Mouse (Mus musculus) CH12.LX (cell line): ENCODE data around the gene Dnal4. TPM values are rescaled to one million over a fixed set of nuclear protein-coding genes. Genes with fewer than 3 reads are reported as not detected.

Source experiments
- DNase-seq: peaks from one replicate; pipeline ENCODE4 v3.0.0-alpha.2; 2013; ENCODE audit errors: extremely low read depth
- H3K27ac ChIP-seq: 2 replicates; pipeline ENCODE4 v1.5.1; 2012; ENCODE audit warnings: low read depth, mild to moderate bottlenecking, control low read depth, moderate library complexity; ENCODE audit not compliant: insufficient read depth
- H3K27me3 ChIP-seq: replicated peaks from 2 replicates; pipeline ENCODE3; 2012; ENCODE audit warnings: inconsistent platforms
- H3K36me3 ChIP-seq, 2 experiments: replicated peaks in 1 of 2; 2 replicates each; pipeline versions ENCODE3 to v1.6.1; 2012; ENCODE audit warnings: inconsistent platforms in 1 of 2, low read length in 1 of 2, mild to moderate bottlenecking in 1 of 2, mixed read lengths in 1 of 2, moderate library complexity in 1 of 2; ENCODE audit not compliant: control insufficient read depth in 1 of 2, insufficient read depth in 1 of 2
- H3K4me1 ChIP-seq, 2 experiments: 2 replicates each; pipeline ENCODE4 v1.6.1; 2012; ENCODE audit warnings: inconsistent platforms in 1 of 2, moderate library complexity in 1 of 2; ENCODE audit not compliant: insufficient read depth in 2 of 2, control insufficient read depth in 1 of 2
- H3K4me2 ChIP-seq: 2 replicates; pipeline ENCODE4 v1.6.1; 2012; ENCODE audit warnings: low read depth, mild to moderate bottlenecking, control low read depth; ENCODE audit not compliant: poor library complexity, insufficient read depth, severe bottlenecking
- H3K4me3 ChIP-seq, 3 experiments: fragments of 150-350 bp in 1 of 3; sonication (generic) in 1 of 3; replicated peaks in 1 of 3; 2 replicates each; pipeline versions ENCODE3 to v1.5.1; 2011 to 2012; ENCODE audit warnings: low read depth in 2 of 3, low read length in 2 of 3, mild to moderate bottlenecking in 2 of 3, moderate library complexity in 2 of 3, control low read depth in 1 of 3, improper control_type of control experiment in 1 of 3, inconsistent platforms in 1 of 3, mixed read lengths in 1 of 3; ENCODE audit not compliant: poor library complexity in 1 of 3
- H3K79me2 ChIP-seq: replicated peaks from 2 replicates; pipeline ENCODE4 v1.6.1; 2012; ENCODE audit warnings: mild to moderate bottlenecking, moderate library complexity; ENCODE audit not compliant: control insufficient read depth, poor library complexity, insufficient read depth, severe bottlenecking; ENCODE audit errors: extremely low read depth
- H3K9ac ChIP-seq: 2 replicates; pipeline ENCODE4 v1.6.1; 2012; ENCODE audit warnings: low read depth, mild to moderate bottlenecking, control low read depth, moderate library complexity; ENCODE audit not compliant: insufficient read depth
- H3K9me3 ChIP-seq: replicated peaks from 2 replicates; pipeline ENCODE3; 2012; ENCODE audit warnings: low read length, inconsistent platforms, mixed read lengths
- BHLHE40 ChIP-seq: IDR thresholded peaks from 2 replicates; pipeline ENCODE4 v1.6.1; 2011; ENCODE audit warnings: mild to moderate bottlenecking, low read depth, low read length, improper control_type of control experiment
- CHD1 ChIP-seq: IDR thresholded peaks from 2 replicates; pipeline ENCODE4 v1.6.1; 2012; ENCODE audit warnings: low read depth, low read length, improper control_type of control experiment, inconsistent platforms
- CHD2 ChIP-seq: IDR thresholded peaks from 2 replicates; pipeline ENCODE4 v1.6.1; 2011; ENCODE audit warnings: low read length, improper control_type of control experiment
- E2F4 ChIP-seq: IDR thresholded peaks from 2 replicates; pipeline ENCODE4 v1.6.1; 2011; ENCODE audit warnings: low read depth, low read length, improper control_type of control experiment; ENCODE audit not compliant: insufficient replicate concordance
- ETS1 ChIP-seq: conservative IDR thresholded peaks from 2 replicates; pipeline ENCODE4 v1.6.1; 2012; ENCODE audit warnings: low read depth, mild to moderate bottlenecking, inconsistent platforms, low read length, improper control_type of control experiment, moderate library complexity
- GABPA ChIP-seq: IDR thresholded peaks from 2 replicates; pipeline ENCODE4 v1.6.1; 2012; ENCODE audit warnings: low read depth, low read length, improper control_type of control experiment, inconsistent platforms; ENCODE audit not compliant: insufficient replicate concordance
- IRF4 ChIP-seq: IDR thresholded peaks from 2 replicates; pipeline ENCODE4 v1.6.1; 2014; ENCODE audit warnings: low read depth, mild to moderate bottlenecking, inconsistent platforms, low read length, improper control_type of control experiment
- JUN ChIP-seq: IDR thresholded peaks from 2 replicates; pipeline ENCODE4 v1.6.1; 2011; ENCODE audit warnings: low read depth, mild to moderate bottlenecking, low read length, improper control_type of control experiment, moderate library complexity; ENCODE audit not compliant: insufficient read depth
- JUND ChIP-seq: conservative IDR thresholded peaks from 2 replicates; pipeline ENCODE4 v1.6.1; 2011; ENCODE audit warnings: low read depth, low read length, improper control_type of control experiment
- KAT2A ChIP-seq: IDR thresholded peaks from 2 replicates; pipeline ENCODE4 v1.6.1; 2012; ENCODE audit warnings: low read length, improper control_type of control experiment, inconsistent platforms; ENCODE audit not compliant: insufficient replicate concordance
- MAFK ChIP-seq: IDR thresholded peaks from 2 replicates; pipeline ENCODE4 v1.6.1; 2011; ENCODE audit warnings: low read length, improper control_type of control experiment; ENCODE audit not compliant: insufficient replicate concordance
- MAZ ChIP-seq: IDR thresholded peaks from 2 replicates; pipeline ENCODE4 v1.6.1; 2012; ENCODE audit warnings: low read depth, mild to moderate bottlenecking, inconsistent platforms, low read length, improper control_type of control experiment, moderate library complexity
- NELFE ChIP-seq: IDR thresholded peaks from 2 replicates; pipeline ENCODE4 v1.6.1; 2011; ENCODE audit warnings: low read depth, low read length, improper control_type of control experiment
- NRF1 ChIP-seq: IDR thresholded peaks from 2 replicates; pipeline ENCODE4 v1.6.1; 2014; ENCODE audit warnings: low read depth, mild to moderate bottlenecking, inconsistent platforms, low read length, improper control_type of control experiment, moderate library complexity
- POLR2A ChIP-seq: IDR thresholded peaks from 2 replicates; pipeline ENCODE4 v1.6.1; 2011; ENCODE audit warnings: low read depth, mild to moderate bottlenecking, improper control_type of control experiment, low read length
- RCOR1 ChIP-seq: conservative IDR thresholded peaks from 2 replicates; pipeline ENCODE4 v1.6.1; 2012; ENCODE audit warnings: low read depth, mild to moderate bottlenecking, inconsistent platforms, low read length, improper control_type of control experiment
- TBP ChIP-seq: conservative IDR thresholded peaks from 2 replicates; pipeline ENCODE4 v1.6.1; 2011; ENCODE audit warnings: low read depth, low read length, improper control_type of control experiment
- UBTF ChIP-seq: IDR thresholded peaks from 2 replicates; pipeline ENCODE4 v1.6.1; 2012; ENCODE audit warnings: low read depth, mild to moderate bottlenecking, inconsistent platforms, low read length, improper control_type of control experiment, moderate library complexity
- USF1 ChIP-seq: IDR thresholded peaks from 2 replicates; pipeline ENCODE4 v1.6.1; 2014; ENCODE audit warnings: low read depth, mild to moderate bottlenecking, inconsistent platforms, low read length, improper control_type of control experiment
- USF2 ChIP-seq: conservative IDR thresholded peaks from 2 replicates; pipeline ENCODE4 v1.6.1; 2011; ENCODE audit warnings: low read depth, low read length, improper control_type of control experiment
- ZKSCAN1 ChIP-seq: IDR thresholded peaks from 2 replicates; pipeline ENCODE4 v1.6.1; 2012; ENCODE audit warnings: low read depth, inconsistent platforms, low read length, improper control_type of control experiment, borderline replicate concordance
- ZNF384 ChIP-seq: IDR thresholded peaks from 2 replicates; pipeline ENCODE4 v1.6.1; 2012; ENCODE audit warnings: low read depth, low read length, improper control_type of control experiment, inconsistent platforms
- dilution Hi-C: fragments of 300-500 bp; cut with MboI; formaldehyde crosslinking; loops from 2 replicates; pipeline ENCODE4 v1.14.3; 2020; ENCODE audit warnings: low sequenced_read_pairs; ENCODE audit not compliant: extremely low pct_unique_long_range_greater_than_20kb, extremely low pct_ligation_motif_present
- in situ Hi-C: fragments of 300-500 bp; cut with MboI; formaldehyde crosslinking; loops from 3 replicates; pipeline ENCODE4 v1.14.3; 2019; ENCODE audit warnings: low sequenced_read_pairs, low pct_ligation_motif_present, low pct_unique_long_range_greater_than_20kb, mixed read lengths
- polyA plus RNA-seq: library from polyadenylated mRNA; unstranded; fragments of >175 nt; gene quantifications from 2 replicates; pipeline ENCODE4 v1.2.1, GENCODE M21; 2012; ENCODE audit warnings: low read depth; ENCODE audit not compliant: insufficient read length
- total RNA-seq, 2 experiments: library from RNA; depleted of rRNA; stranded (reverse); fragments of 300-350 nt in 1 of 2; fragments of >200 nt in 1 of 2; gene quantifications; 2 replicates each; pipeline ENCODE4 v1.2.3; 2012 to 2014

The Dnal4 gene
- total and polyA plus RNA-seq, 3 experiments = 11.7 to 20.9 (median 18.5) TPM

GRCm38 (mm10) chr15:79810061-79810460 lies 32.4 kb upstream of the Dnal4 start:
- dilution Hi-C loops = no loop called here

GRCm38 (mm10) chr15:79808658-79809057 lies 31.0 kb upstream of the Dnal4 start:
- Histone ChIP-seq H3K9ac (no peak overlapping the region), H3K4me1 (peaks cover 0 to 11% of the 10 kb centered on the region in 2 experiments; a peak in 3 of 4 replicates), H3K27ac (no peak overlapping the region), H3K27me3 (peaks cover 70% of the 10 kb centered on the region), H3K4me3 (no peak overlapping the region), H3K79me2 (no peaks in the 10 kb centered on the region), H3K4me2 (no peak overlapping the region), H3K36me3 (no peaks in the 10 kb centered on the region), H3K9me3 (peaks cover 14% of the 10 kb centered on the region)
- TF ChIP-seq POLR2A (no peak), ZNF384 (no peak), JUN (no peak), RCOR1 (no peak)
- no peak for DNase-seq
- in situ Hi-C loops (no loop called here), dilution Hi-C loops (no loop called here)

More at GRCm38 (mm10) chr15:79810061-79810460, 32.4 kb upstream of the Dnal4 start:
- Histone ChIP-seq H3K4me3 (no peak overlapping the region), H3K79me2 (no peaks in the 10 kb centered on the region), H3K27ac (no peak overlapping the region), H3K4me2 (no peak overlapping the region), H3K4me1 (peaks cover 0 to 7% of the 10 kb centered on the region in 2 experiments; a peak in 3 of 4 replicates), H3K36me3 (no peaks in the 10 kb centered on the region), H3K9ac (no peak overlapping the region), H3K9me3 (peaks cover under 1% of the 10 kb centered on the region), H3K27me3 (peaks cover 70% of the 10 kb centered on the region)
- TF ChIP-seq USF1 (no peak), JUND (no peak), BHLHE40 (no peak), E2F4 (no peak), JUN (no peak), IRF4 (no peak), CHD2 (no peak), KAT2A (no peak), UBTF (no peak), TBP (no peak), NRF1 (no peak), MAZ (no peak), MAFK (no peak), CHD1 (no peak), USF2 (no peak), ZKSCAN1 (no peak), NELFE (no peak), ETS1 (no peak), GABPA (no peak)
- in situ Hi-C loops = no loop called here
- no peak for DNase-seq
